Mouse (Mus musculus) cerebellum, adult 2 months (tissue): ENCODE data around the gene Rab27a.

ENCODE experiments used
- CTCF ChIP-seq: fragments of 200-500 bp; IDR thresholded peaks from 2 replicates; pipeline ENCODE4 v1.5.1; 2011; ENCODE audit warnings: low read depth, mild to moderate bottlenecking, control low read depth, low read length, moderate library complexity, borderline replicate concordance; ENCODE audit not compliant: insufficient read depth
- POLR2A ChIP-seq: fragments of 200-500 bp; IDR thresholded peaks from 2 replicates; pipeline ENCODE4 v1.6.1; 2011; ENCODE audit warnings: low read length, control low read depth, borderline replicate concordance; ENCODE audit not compliant: insufficient read depth

GRCm38 (mm10) chr9:73112919-73113906, 68.6 kb downstream of the Rab27a start, which contains the start of gene Rsl24d1:
- TF ChIP-seq CTCF (no peak), POLR2A (peak; percentile 46; the same call in 1 of the 2 replicates)
